Mouse (Mus musculus) liver, embryonic 14.5 days (tissue): ENCODE measurements around the gene Chrnb1.

Experiments used
- CTCF ChIP-seq: IDR thresholded peaks from 2 replicates; pipeline ENCODE4 v1.5.1; 2016; ENCODE audit warnings: antibody characterized with exemption, low read depth, control low read depth
- EP300 ChIP-seq: IDR thresholded peaks from 2 replicates; pipeline ENCODE4 v1.6.1; 2016; ENCODE audit warnings: antibody characterized with exemption, low read depth

DNA sequence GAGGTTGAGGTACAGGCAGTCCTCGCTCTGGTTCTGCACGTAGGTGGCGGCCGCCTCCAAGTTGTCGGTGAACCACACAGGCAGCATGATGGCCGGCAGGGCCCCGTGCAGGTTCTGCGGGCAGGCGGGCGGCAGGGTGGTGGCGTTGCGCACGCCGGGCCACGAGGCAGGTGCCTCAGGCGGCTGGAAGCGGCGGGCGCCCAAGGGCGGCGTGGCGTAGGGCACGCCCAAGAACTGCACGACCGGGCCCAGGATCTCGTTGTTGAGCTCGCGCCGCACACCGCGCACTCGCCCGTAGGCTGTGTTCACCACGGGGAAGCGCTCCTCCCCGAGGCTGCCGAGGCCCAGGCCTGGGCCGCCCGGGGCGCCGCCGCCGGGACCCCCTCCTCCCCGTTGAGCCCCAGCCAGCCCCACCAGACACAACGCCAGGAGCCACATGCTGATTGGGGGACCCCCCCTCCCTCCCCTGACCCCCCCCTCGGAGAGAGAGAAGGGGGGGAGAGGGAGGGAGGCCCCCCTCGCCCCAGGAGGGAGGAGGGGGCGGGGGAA is 38.3 kb upstream of the Chrnb1 start:
- TF ChIP-seq CTCF (no peak), EP300 (no peak)
